Mouse (Mus musculus): Measurements from ENCODE around the gene Tmem139.

Gene Tmem139

DNA sequence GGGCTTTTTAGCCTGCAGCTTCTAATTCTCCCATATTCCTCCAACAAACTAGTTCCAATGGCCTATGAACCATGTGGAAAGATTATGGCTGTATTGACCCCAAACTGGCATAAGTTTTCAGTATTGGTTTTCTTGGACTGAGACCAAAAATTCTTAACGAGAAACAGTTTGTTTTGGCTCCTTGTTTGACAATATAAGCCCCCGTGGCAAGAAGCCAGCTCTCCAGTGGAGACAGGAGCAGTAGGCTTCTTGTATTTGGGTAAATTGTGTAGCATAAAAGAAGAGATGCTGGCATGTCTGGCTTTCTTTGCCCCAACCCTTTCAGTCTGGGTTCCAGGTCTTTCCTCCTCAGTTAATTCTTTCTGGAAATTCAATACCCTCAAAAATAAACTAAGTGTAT, 14.4 kb downstream of the Tmem139 start:
- DNase-seq (ENCODE audit: low spot score in 2 of 2): no peak

DNA sequence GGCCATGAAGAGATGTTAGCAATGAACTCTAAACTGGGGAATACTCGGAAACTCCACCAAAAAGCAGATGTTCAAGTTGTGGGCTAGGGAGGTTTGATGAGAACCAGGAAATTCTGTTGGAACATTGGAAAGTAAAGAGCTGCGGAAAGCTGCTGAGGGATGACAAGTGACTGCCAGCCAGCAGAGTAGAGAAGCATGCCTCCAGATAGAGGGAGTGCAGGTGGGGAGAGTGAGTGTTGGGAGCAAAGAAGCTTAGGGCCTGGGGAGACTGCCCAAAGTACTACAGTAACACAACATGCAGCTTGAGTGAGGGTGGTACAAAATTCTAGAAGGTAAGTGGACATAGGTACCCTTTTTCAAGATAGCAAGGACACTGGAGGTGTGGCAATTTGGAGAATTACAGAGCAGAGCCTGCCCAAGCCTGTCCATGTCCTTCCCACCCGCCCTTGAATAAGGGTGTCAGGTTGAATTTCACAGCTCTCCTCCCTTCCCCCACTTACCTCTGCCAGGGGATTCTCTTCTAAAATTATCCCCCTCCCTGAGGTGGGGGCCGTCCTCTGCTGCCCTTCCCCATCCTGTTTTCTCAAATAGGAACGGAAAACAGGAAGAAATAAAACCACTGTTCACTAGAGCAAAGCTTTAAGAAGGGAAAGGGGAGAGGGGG, 21.2 kb downstream of the Tmem139 start:
- no peak for DNase-seq (ENCODE audit: low spot score in 2 of 2)

- DNase-seq (ENCODE audit: low spot score in 2 of 2): no peak
Measured at GRCm38 (mm10) chr6:42286448-42286847, 24.7 kb downstream of the Tmem139 start, which contains the start of gene Clcn1. Clcn1 (plus strand) TSS chr6:42286685.

GRCm38 (mm10) chr6:42287562-42287961, 25.8 kb downstream of the Tmem139 start:
- DNase-seq (ENCODE audit: low spot score in 2 of 2): no peak

- no peak for DNase-seq (ENCODE audit: low spot score in 2 of 2)
Measured at GRCm38 (mm10) chr6:42293327-42293726, 31.6 kb downstream of the Tmem139 start.

DNA sequence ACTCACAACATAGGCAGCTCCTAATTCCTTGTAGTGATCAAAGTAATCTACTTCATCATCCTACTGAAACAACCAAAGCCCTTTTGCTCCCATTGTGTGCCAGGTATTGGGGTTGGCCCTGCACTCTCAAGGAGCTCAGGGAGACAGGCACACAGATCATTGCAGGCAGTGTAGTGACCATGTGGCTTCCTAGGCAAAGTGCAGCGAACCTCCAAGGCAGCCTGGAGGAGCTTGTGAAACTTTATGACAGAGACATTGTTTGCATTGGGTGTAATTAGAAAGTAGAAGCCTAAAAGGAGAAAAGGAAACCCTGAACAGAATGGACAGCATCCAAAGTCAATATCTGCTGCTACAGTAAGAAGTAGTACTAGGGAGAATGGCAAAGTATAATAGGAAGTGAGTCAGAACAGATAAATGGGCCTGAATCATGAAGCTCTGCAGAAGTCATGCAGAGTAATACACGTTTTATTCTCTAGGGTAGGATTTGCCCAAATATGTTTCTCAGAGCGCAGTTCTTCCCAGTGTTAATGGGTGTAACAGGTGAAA, 33.9 kb downstream of the Tmem139 start:
- no peak for DNase-seq (ENCODE audit: low spot score in 2 of 2)

DNA sequence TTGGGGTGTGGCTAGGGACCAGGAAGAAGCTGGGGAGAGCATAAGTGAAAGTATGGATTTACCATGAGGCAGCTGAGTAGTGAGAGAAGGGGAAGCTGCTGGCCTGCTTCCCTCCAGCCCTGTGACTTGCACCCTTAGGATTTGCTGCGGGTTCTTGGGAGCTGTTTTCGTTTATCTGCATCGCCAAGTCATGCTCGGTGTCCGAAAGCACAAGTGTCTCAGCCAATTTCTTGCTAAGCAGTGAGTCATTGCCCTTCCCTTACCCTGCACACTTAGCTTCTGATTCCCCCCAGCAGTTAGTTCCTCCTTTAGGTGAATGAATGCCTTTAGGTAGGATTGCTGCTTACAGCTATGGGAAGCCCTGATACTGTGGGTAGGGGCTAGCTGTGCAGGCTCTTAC, 37.6 kb downstream of the Tmem139 start:
- no peak for DNase-seq (ENCODE audit: low spot score in 2 of 2)

- no peak for DNase-seq (ENCODE audit: low spot score in 2 of 2)
Measured at GRCm38 (mm10) chr6:42309816-42310378, 48.1 kb downstream of the Tmem139 start.

- DNase-seq (ENCODE audit: low spot score in 2 of 2): no peak
Measured at GRCm38 (mm10) chr6:42310427-42311053, 48.8 kb downstream of the Tmem139 start.

Data from left cerebral cortex, adult 9 months (tissue).